Mouse (Mus musculus): ENCODE data around the gene Fgd5.
"Not testable (repeated sequence)": the region's sequence is repeated elsewhere in the genome, so short reads cannot be mapped to it uniquely, and the experiment has no call there.

Fgd5 gene

GRCm38 (mm10) chr6:91978371-91979300 lies at the start of gene Fgd5:
Gene Fgd5, plus strand, starts transcription at chr6:91978878.
- DNase-seq (ENCODE audit: low spot score), result no peak

- no peak for DNase-seq (ENCODE audit: low spot score)
Observed at GRCm38 (mm10) chr6:91931231-91931630, 47.4 kb upstream of the Fgd5 start.

DNA sequence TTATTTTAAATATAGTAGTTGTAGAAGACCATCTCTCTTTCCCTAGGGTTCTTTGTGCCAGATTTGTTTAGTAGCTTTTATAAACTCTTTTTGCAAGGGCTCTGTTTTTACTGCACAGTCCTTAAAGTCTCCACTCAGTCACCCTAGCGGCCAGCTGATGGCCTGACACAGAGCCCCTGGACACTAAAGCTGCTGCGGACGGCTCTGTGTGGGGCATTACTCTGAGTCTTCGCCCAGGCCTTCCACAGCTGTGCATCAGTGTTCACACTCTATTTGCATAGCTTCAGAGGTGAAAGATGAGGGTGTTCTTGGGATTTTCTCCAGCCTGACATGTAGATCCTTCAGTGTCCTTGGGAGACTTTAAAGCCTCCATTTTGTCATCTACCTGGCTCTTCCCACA lies 40.2 kb upstream of the Fgd5 start:
- DNase-seq (ENCODE audit: low spot score), result no peak

GRCm38 (mm10) chr6:91948426-91948825 lies 30.3 kb upstream of the Fgd5 start:
- no peak for DNase-seq (ENCODE audit: low spot score)

DNA sequence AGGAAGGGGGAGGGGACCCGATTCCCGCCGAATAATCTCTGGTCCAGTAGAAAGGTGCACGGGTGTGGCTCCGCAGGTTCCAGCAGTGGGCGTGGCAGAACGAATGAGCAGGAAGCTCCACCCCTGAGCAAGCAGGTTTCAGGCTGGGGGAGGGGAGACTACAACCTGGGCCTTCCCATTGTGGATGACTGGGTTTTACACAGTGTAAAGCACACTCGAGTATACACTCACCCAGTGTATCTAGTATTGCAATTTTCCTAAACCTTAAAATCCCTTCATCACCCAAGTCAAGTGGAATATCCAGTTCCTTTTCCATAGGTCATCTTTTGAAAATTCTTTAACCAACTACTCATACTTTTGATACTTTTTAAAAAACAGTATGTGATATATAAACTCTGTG lies 20.7 kb upstream of the Fgd5 start:
- DNase-seq (ENCODE audit: low spot score), result not testable (repeated sequence)

DNA sequence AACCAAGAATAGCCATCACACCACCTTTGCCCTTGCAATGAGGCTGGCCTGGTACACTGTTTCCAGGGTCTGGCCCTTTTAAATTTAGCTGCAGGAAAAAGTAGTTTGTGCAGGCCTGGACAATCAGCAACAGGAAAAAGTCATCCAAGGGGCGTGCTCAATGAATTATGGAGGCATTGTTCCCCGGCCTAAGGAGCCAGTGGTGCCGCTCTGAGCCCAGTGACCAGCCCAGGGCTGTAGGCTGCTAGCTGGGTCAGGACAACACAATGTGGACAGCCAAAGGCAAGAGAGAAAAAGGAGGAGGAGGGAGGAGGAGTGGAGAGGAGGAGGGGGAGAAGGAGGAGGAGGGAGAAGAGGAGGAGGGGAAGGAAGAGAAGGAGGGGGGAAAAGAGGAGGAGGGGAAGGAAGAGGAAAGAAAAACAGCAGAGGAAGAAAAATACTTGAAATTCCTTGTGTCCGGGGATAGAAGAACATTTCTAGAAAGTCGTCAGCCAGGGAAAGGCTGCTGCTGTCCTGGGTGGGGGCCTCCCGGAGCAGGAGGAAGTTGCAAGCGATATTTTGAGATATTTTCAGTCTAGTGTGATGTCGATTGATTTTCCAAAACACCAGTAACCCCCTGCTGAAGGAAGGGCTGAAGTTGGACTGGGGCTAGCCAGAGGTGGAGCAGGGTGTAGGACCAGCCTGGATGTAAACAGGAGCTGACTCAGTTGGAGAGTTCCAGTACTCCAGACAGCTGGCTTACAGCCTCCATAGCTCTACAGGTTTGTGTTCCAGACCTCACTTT lies 18.5 kb upstream of the Fgd5 start:
- no peak for DNase-seq (ENCODE audit: low spot score)

GRCm38 (mm10) chr6:91963429-91963828 lies 15.2 kb upstream of the Fgd5 start:
- DNase-seq (ENCODE audit: low spot score), result no peak

DNA sequence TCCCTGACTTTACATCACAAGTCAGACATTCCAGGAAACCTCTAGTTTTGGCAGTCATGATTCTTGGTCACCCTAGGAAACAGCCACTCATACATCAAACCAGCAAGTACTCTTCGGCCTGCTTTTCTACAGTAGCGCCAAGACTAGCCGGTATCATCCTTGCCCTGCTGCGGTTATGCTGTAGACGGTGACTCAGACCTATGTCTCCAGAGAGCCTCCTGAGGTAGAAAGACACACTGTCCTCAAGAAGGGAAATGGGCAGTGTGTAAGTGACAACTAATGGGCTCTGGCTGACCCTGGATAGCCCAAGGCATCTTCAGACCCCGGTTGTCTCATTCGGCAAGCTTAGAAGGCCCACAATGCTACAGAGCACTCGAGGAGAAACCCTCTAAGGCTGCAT lies 13.6 kb upstream of the Fgd5 start:
- no peak for DNase-seq (ENCODE audit: low spot score)

DNA sequence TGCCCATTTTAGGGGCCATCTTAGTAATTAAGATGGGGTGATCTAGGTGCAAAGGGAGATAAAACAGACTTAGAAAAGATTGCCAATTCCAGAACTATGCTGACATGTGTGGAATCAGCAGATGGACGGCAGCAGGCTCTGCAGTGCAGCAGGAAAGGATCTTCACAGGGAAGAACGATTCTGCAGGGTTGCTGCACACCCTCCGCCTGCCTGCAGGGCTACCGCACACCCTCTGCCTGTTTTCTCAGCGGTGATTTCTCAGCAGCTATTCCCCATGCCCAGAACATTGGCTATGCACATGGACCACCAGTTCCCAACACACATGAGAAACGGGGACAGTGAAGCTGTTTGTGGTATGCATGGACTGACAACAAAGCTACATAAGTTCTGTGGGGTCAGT lies 12.7 kb upstream of the Fgd5 start:
- DNase-seq (ENCODE audit: low spot score), result no peak

GRCm38 (mm10) chr6:91972201-91972646 lies 6.5 kb upstream of the Fgd5 start:
- peak; percentile 8 for DNase-seq (ENCODE audit: low spot score)

- no peak for DNase-seq (ENCODE audit: low spot score)
Observed at GRCm38 (mm10) chr6:91973972-91974371, 4.7 kb upstream of the Fgd5 start.

- no peak for DNase-seq (ENCODE audit: low spot score)
Observed at GRCm38 (mm10) chr6:91979301-91979996, 771 bp downstream of the Fgd5 start.

DNA sequence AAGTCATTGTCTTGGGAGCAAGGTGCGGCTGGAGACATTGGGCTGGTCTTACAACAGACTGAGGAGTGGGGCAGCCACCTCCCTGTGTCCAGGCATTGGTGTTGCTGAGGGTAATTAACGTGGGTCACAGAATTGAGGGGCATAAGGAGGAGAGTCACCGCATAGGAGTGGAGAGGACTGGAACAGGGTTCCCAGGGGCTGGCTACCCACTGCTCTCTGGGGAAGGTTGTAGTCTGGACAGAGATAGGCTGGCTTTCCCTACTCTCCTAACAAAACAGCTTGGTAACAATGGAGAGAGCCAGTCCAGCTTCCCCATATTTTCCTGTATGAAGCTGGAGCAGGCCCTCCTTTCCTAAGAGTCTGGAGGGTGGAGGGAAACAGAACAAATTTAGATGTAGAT lies 1.3 kb downstream of the Fgd5 start:
- DNase-seq (ENCODE audit: low spot score), result no peak

DNA sequence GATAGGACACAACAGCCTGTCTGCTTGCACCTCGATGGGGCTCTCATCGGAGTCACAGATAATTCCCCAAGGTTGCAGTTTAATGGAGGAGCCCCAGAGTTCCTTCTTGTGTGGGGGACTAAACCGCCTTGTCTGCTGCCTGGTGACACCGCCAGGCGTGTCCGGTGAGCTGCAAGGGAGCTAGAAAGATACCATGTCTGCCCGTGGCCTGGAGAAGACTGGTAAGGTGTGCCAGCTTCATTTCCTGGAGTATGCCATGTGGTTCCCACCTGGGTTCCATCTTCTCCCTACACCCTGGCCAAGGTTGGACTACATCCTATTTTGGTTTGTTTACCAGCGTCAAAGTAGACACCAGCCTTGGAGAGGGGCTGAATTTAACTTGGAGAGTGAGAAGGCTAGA lies 11.4 kb downstream of the Fgd5 start:
- DNase-seq (ENCODE audit: low spot score), result no peak

GRCm38 (mm10) chr6:91992823-91993222 lies 14.1 kb downstream of the Fgd5 start:
- DNase-seq (ENCODE audit: low spot score), result no peak

DNA sequence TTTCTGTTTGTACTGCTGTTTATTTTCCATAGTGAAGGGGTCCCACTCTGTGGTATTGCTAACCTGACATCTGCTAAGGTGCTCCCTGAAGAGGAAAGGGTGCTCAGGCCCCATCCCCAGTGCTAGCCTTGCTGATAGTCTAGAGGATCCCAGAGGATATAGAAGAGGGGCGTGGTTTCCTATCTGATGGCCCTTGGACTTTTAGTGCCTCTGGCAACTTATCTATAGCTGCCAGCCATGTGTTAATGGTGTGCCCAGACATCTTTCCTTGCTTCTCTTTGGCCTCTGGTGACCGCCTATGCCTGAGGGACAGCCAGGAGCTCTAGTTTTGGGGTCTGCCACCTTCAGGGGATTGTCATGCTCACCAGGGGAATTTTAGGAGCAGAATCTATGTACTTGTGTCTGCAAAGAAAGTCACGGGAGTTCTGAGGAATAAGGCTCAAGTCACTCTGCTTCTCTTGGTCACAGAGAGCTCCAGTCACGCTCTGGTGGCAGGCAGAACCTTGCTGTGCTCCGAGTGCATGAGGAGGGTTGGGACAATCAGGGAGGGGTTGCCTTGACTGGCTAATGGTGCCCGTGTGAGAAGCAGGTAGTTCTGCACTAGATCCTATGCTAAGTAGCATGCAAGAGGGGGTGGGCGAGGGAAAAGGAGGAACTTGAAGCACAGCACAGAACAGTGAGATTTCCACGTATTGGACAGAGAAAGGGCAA lies 15.3 kb downstream of the Fgd5 start:
- DNase-seq (ENCODE audit: low spot score), result no peak

DNA sequence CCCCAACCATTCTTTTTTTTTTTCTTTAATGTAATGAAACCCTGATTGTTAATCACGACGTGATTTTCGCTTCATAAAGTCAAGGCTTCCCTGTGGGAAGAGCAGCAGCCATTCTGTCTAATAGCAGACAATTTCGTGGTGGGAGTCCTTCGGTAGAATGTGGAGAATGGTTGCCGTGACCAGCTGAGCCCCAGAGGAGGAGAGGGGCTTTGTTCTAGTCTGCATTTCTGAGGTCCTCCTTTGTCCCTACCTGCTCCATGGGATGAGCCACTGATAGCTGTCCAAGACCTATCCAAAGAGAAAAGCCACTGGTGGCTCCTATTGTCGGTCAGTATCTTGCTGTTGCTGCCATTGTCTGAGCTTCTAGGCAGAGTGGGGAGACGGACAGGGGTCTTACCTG lies 17.4 kb downstream of the Fgd5 start:
- no peak for DNase-seq (ENCODE audit: low spot score)

- DNase-seq (ENCODE audit: low spot score), result no peak
Observed at GRCm38 (mm10) chr6:92002558-92003285, 24.0 kb downstream of the Fgd5 start.

GRCm38 (mm10) chr6:92003646-92004045 lies 25.0 kb downstream of the Fgd5 start:
- no peak for DNase-seq (ENCODE audit: low spot score)

DNA sequence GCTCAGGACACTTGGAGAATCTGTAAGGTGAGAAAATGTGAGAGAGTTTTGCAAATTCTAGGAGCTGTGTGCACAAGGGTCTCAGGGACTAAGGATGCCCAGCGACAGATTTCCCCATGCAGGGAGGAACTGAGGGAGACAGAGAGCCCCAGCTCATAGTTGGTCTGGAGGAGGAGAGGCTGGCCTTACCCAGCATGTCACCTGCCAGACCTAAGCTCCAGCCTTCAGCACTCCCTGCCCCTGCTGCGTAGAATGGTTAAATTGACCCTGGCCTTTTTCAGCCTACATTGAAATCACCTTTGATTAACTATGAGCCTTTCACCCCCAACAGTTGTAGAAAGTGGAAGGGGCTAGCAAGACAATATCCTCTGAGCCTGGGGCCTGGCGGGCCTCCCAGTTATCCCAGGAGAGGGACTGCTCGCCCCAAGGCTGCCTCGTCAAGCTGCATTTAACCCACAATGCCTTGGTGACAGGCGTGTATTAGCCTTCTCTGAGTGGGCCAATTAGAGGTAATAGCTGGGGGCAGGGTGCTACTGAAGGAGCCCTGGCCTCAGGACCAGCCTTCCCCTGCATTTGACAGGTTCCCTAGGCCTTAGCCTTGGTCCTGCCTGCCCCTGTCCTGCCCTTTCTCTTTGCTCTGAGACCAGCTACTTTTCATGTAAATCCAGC lies 25.6 kb downstream of the Fgd5 start:
- no peak for DNase-seq (ENCODE audit: low spot score)

- DNase-seq (ENCODE audit: low spot score), result no peak
Observed at GRCm38 (mm10) chr6:92004806-92005205, 26.1 kb downstream of the Fgd5 start.

Data from urinary bladder, postnatal 25 days (tissue).